Mouse (Mus musculus) 416B (cell line): Measurements from ENCODE around the gene 1810055G02Rik.
A peak's percentile ranks its signal among the peaks of the same experiment; 100 is the strongest.

Experiments used
- DNase-seq: peaks from one replicate; pipeline ENCODE4 v3.0.0; 2011; ENCODE audit warnings: low read depth

The 1810055G02Rik gene

DNA sequence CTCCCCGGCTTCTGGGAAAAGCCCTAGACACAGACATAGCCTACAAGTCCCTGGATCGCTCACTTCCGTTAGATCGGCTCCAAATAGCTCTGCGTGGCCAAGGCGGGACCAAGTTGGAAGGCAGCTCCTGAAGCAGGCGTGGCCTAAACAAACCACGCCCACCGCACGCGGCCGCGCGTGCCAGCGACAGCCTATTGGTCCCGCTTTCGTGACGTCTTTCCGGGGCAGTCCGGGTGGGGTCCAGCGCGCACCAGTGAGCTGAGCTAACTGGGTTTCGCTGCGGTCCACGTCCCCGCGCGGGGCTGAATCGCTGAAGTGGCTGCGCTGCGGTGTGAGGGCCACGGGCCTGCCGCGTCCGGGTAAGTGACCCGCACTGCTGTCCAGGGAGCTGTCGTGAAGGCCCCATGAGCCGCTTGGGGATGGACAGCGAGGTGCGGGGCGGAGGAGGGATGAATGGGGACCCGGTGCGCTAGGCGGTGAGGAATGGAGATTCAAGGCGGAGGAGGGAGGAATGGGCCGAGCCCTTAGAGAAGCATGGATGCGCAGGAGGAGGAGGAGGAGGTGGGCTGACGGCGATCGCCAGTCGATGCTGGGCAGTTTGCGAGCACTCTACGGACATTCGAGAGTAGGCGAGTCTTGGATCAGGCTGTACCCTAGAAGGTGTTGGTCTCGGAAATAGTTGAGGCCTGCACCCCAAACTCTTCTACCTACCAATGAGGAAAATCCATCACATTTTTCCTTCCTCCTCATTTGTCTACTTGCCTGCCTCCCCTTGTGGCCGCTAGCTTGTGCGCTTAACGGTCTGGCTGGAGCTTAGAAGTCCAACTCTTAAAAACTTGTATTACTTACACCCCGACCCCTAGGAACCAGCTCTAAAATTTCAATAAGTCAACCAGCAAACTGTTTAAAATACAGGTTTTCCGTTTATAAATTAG lies at the start of gene 1810055G02Rik:
1810055G02Rik (plus strand) TSS at position 216 of the 935 bp plus-strand sequence.
- peak; percentile 96 for DNase-seq

DNA sequence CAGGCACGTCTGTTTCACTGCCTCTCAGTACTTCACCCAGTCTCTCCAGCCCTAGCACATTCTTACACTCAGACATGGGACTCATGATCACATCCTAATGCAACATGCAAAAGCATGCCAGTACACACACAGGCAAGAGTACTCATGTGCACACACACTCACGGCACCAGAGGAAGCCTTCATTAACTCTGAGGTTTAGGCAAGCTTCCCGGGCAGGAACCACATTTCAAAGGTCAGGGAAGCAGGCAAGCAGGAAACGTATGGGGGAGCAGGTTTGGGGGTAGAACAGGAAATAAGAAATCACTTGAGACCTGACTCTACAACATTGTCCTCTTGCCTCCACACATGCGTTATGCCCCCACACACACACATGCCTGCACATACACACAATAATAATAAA lies 42.6 kb upstream of the 1810055G02Rik start:
- peak; percentile 92 for DNase-seq

DNA sequence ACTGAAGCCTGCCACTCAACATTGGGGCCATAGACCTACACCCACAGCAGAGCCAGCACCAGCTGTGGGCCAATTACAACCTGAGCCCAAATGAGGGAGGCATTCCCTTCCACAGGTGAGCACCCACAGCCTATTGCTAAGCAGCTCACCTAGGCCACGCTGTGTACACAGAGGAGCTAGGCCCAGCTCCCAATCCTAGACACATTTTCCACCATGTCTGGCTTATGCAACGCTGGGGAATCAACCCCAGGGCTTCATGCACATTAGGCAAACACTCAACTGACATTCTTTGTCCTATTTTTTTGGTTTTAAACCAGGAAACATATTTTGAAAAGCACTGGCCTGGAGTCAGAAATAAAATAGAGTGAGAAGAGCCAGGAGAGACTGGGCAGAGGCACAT lies 41.5 kb upstream of the 1810055G02Rik start:
- no peak for DNase-seq

DNA sequence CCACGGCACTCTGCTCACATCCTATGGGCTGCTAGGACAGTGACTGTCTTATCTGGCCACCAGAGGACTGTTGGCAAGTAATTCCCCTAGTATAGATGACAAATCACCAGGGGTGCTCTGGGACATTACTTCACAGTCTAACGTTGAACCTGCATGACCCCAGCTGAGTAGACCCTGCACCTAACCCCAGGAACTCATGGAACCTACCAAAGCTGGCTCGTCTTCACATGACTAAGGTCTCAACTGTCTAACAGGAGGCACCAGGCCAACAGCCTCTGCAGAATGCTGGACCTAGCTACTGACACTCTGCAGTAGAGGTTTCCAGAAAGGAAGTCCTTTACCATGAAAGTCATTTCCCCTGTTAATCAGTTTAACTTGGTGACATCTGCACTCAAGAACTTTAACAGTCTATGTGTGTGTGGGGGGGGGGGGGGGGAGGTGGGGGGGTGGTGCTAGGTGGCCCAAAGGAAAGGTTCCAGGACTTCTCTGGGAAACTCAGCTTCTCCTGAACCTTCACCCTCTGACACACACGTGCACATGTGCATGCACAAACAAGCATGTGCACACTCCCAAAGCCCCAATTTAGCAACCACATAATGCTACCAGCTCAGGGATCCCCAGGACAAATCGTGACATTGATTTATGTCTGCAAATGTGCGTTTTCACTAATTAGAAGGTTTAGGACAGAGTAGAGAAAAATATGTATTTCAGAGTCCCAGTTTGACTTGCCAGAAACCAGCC lies 40.8 kb upstream of the 1810055G02Rik start:
- DNase-seq, result peak; percentile 88

DNA sequence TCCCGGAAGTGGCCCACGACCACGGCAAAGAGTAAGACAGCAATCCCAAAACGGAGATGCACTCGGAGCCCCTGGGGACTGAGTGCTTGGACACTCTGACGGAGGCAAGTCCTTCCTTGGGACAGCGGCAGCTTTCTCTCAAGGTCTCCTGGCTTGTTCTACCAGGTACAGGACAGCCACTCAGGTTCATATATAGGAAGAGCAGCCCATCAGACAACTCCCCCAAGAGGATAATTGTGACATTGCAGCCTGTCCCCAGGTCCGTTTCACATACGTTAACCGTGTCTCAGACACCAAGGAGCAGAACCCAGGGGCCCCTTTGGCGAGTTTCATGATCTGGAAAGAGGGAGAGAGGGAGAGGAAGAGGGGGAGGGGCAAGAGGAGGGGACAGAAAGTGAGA lies 40.1 kb upstream of the 1810055G02Rik start:
- peak; percentile 40 for DNase-seq

DNA sequence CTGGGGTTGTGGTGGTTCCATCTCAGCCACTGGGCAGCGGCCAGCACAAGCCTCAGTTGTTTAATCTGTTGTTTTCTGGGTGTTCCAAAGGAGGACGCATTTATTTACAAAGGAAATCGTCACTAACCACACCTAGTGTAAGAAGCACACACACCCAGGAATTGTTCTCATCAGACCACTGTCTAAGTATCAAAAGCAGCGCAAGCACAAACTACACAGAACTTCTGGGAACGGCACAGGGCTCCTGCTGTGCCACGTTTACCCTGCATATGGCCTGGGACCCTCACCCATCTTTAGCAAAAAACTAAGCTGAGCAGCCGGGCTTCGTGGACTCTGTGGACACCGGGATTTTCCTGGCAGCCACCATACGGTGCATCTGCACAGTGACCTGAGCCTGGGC lies 39.5 kb upstream of the 1810055G02Rik start:
- no peak for DNase-seq

DNA sequence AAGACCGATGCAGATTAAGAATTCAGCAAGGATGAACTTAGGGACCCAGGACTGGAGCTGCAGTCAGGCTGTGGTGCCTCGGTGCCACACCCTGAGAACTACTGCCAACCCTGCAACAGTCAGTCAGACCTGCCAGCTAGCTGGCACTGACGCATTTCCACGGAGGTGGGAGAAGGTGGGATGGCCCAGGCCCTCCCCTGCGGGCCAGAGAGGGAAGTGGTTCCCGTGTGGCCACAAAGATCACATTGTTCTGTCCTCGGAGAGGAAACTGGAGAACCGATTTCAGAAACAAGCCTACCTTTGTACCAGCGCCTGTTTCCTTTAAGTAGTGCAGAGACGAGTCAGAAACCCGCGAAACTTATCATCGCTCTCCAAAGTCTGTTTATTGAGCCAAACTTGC lies 39.0 kb upstream of the 1810055G02Rik start:
- DNase-seq, result peak; percentile 88

DNA sequence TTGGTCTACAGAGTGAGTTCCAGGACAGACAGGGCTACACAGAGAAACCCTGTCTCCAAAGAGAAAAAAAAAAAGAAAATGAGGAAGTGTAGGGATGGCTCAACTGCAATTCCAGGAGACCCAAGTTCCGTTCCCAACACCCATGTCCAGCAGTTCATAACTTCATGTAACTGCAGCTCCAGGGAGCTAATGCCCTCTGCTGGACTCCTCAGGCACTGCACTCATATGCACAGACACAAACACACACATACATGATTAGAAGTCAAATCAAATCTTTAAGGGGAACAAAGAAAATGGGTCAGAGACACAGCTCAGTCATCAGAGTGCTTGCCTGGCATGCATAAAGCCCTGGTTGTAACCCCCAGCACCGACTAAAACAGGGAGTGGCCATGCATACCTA lies 34.9 kb upstream of the 1810055G02Rik start:
- no peak for DNase-seq

DNA sequence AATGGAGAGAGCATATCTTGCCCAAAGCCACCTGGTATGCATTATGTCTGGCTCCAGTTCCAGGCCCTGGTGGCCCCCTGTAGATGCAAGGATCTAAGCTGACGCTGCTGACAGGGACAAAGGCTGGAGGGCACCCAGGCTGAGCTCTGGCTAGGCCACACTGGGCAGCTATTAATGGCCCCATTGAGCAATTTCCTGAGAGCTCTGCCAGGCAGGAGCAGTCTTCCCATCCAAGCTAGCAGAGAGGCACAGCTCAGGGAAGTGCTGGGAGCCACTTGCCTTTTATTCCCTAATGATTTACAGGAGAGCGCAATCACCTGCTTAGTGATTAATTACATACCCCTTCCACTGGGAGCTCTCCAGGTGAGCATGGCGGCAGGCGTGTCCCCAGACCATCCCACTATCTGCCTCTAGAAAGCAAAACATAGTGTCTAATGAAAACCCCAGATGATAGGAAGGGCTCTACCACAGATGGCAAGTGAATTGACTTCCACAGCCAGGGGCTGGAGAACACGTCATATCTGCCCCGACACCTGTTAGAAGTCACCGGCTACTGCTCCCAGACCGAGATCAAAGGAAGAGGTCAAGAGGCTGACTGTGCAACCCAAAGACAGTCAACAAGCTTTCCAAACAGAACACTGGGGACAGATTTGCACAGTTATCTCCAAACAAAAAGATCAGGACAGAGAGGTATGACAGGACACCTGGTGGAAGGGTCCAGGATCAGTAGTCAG lies 33.8 kb upstream of the 1810055G02Rik start:
- peak; percentile 73 for DNase-seq

DNA sequence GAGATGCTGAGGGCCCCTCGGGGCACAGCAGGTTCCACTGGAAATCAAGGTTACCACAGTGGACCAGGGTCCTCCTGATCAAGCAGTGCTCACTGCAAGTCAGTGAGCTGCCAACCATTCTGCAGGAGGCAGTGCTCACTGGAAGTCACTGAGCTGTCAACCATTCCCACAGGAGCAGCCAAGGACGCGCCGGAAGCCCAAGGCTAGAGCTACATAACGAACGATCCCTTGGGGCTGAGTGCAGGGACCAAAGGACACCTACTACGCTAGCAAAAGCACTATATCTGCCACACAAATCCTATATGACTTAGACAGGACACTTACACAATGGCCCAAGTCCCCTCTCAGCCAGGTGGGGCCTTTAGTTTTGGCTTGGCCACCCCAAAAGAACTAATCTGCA lies 27.4 kb upstream of the 1810055G02Rik start:
- DNase-seq, result no peak

DNA sequence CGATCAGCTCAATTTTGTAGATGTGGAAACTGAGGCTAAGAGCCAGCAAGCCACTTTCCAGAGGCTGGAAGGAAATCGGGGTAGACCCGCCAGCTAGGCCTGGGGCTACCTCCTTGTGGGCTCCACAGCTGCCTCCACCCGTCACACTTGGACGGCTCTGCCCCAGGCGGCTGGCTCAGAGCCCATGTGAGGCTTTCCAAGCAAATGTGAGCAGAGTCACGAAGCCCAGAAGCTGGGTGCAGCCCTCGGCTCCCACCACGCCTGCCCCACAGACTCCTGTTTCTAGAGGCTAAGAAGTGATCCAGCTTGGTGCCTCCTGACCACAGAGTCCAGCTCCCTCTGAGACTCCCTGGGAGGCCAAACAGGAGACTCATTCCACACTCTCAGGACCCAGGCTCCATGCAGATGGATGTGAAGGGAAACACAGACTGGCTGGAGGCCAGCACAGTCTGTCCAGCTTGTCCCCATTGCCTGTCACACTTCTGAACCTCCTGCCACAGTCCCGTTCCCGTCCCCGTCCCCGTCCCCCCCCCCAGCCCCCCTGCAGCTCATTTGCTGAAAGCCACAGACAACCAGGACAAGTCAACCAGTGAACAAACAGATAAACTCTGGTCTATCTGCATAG lies 26.7 kb upstream of the 1810055G02Rik start:
- DNase-seq, result no peak

DNA sequence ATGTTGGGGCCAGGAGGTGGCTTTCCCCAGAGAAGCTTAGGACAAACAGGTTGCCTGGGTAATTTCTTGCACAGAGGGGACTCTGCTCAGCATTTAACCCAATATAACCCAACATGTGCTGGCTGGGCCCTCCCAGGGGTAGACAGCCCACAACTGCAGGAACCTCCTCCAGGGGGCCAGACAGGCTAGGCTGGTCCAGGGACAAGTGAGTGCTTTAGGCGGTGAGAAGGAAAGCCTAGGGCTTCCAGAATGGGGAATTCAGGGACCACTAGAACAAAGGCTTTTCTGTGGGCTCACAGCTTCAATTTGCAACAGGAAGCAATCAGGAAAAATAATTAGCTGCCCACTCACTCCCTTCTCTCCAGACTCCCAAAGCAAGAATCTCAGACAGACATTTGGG lies 23.7 kb upstream of the 1810055G02Rik start:
- DNase-seq, result no peak

DNA sequence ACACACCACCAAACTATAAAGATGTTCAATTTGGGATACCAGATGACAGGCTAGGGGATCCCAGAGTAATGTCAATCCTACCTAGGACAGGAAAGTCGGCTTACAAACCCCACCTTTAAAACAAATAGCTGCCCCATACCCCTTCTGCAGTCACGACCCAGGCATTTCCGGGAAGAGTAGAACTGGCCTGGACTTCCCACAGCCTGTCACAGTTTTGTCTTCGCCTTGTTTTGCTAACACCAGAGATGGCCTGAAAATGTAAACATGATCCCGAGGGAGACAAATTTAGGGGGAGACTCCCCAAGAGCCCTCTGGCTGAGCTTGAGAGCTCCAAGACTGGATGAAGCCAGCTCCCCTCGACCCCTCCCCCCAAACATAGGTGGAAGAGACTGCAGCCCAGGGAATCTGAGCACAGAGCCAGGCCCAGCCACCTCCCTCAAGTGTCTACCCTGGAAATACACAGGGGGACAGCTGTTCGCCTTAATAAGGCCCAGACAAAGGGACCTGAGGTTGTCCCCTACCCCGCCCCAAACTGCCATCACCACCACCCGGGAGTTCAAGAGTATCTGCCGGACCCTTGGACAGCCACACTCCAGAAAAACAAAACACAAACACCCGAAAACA lies 23.0 kb upstream of the 1810055G02Rik start:
- peak; percentile 14 for DNase-seq

DNA sequence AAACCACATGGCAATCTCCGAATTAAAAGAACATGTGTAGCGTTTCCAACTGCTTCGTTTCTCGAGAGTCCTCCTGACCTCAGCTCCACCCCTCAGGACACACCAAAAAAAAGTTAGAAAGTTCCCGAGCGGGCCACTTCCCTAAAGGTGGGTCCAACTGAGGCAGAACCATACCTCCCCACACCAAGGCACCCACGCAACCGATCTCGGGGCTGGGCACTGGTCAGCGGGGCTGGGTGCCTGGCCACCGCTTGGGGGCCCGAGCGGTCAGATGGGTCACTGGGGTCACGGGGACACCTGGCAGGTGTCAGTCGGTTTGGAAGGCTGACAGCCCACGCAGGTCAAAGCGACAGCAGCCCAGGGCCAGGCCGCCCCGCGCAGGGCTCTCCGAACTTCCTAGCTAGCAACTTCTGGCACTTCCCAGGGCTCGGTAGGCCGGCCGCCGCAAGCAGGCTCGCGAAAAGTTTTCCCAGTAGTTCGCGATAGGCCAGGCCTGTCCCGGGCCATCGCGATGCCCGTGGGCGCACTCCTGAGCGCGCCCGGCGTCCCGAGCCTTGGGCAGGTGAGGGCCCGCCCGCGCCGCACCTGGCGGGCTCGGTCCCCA lies 22.4 kb upstream of the 1810055G02Rik start:
- peak; percentile 29 for DNase-seq

DNA sequence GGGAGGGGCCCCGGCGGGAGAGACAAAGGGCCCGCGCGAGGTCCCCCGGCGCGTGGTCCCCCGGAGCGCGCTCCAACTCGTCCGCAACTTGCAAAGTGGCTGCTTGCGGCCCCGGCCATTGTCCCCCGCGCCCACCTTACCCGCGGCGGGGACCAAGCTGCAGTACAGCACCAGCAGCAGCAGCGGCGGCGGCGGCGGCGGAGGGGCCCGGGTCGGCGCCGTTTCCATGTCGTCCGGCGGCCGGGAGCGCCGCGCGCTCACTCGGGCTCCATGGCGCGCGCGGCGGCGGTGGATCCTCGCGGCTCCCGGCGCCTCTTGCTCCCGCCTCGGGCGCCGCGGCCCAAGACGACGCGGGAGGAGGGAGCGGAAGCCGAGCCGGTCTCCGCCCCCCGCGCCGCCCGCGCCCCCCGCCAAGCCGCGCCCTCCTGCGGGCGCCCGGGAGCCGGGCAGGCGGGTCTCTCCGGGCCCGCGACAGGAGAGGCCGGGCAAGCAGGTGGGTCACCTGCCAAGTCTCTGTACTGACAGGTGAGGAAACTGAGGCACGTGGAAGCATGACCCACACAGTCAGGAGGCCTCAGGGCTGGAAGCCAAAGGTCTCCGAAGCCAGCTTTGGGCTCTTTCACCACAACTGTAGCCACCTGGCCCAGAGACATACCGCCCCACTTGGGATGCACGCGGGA lies 21.7 kb upstream of the 1810055G02Rik start, which contains the start of gene Lrp5:
Lrp5 (minus strand) TSS at position 350 of the 680 bp plus-strand sequence.
- peak; percentile 27 for DNase-seq

DNA sequence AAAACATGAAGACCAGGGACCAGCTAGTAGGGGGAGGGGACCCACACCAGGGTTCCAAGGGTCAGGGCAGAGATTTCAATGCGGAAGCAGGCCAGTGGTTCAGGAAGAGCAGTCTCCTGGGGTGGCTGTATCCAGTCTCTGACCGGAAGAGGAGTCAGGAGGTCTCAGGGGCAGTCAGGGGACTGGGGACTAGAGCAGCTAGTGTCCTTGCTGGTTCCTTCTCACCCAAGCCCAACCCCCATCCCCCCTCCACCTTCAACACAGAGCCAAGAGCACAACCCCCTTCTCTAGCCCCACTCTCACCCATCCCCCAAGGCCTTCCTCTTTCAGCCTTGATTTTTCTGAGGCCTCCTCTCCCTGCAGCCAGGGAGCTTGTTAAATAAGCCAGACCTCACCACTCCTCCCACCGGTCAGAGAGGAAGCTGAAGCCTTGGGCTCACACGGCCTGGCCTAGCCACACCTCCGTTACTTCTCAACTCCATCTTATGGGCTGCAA lies 20.4 kb upstream of the 1810055G02Rik start:
- peak; percentile 82 for DNase-seq

DNA sequence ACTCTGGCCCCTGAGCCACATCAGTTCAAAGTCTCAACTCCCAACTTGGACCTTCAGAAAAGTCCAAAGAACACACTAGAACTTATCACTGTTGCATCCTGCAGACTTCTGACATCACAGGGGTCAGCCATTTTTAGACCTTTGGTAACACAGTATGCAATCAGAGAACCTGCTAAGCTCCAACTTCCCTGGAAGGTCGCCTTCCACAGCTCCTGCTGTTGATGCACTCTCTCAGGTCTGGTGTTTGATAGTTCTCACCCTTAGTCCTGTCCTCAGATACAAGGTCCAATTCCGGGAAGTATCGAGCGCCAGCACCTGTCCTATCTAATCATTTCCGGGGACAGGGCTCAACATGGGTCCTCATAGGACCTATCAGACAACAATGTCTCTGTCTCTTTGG lies 16.8 kb upstream of the 1810055G02Rik start:
- DNase-seq, result no peak

DNA sequence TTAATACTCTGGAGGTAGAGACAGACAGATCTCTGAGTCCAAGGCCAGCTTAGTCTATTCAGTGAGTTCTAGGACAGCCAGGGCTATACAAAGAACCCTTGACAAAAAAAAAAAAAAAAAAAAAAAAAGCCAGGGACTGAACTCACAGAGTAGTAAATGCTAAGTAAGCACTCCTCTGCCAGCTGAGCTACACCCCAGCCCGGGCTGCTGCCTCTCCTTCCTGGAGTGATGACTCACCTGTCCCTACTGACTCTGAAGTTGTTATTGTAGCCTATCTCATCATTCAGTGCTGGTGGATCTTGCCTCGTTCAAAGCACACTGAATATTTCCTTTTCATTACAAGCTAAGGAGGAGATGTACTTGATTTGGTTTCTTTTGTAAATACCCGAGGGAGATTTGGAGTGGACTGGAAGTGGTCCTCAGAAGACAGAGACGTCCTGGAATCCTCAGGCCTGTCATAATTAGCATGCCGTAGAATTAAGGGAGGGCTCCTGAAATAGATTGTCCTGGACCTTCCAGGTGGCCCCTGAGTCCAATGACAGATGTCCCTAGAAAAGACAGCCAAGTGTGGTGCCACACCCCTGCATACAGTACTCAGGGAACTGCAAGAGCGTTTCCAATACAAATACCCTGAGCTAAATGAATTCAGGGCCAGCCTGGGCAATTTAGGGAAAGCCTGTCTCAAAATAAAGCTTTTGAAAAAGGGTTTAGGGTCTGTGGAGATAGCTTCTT lies 15.5 kb upstream of the 1810055G02Rik start:
- peak; percentile 81 for DNase-seq

DNA sequence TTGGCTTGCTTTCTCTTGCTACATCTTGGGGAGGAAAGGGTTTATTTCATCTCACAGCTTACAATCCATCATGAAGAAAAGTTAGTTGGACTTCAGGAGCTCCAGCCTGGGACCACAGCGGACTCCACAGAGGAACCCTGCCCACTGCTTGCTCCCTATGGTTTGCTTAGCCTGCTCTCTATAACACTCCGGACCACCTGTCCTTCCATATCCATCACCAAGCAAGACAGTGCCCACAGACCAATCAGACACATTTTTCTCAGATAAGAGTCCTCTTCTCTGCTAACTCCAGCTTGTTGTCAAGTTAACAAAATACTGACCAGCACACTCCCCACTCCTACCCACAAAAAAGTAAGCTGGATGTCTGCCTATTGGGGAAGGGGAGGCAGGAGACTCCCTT lies 13.6 kb upstream of the 1810055G02Rik start:
- no peak for DNase-seq
